Mouse (Mus musculus): ENCODE results near the gene Nop56. TPM values are rescaled to one million over a fixed set of nuclear protein-coding genes. Genes with fewer than 3 reads are reported as not detected.

Nop56 gene
- polyA plus RNA-seq, 1 experiment, result 146 TPM

DNA sequence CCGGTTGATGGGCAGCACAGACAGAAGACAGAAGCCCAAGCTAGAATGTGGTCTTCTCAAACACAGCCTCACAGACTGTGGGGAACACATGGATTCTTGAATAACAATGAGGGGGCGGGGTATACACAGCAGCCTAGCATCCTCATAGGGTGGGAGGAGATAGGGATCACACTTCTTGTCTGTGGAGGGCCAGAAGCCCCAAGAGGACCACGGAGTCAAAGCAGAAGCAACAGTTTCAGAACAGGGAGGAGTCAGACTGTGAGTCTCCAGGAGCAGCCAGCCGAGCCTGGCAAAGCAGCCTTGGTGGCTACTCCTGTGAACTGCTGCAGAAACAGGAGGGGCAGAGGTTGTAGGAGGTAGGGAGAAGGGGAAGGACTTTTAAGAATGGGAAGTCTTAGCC is 19.3 kb downstream of the Nop56 start:
- no peaks in the 10 kb centered on the region for H3K4me1 ChIP-seq (ENCODE audit: control insufficient read depth, insufficient read depth, low read length)
- no peak for TF ChIP-seq CTCF (IDR thresholded peaks at IDR 0.05; ENCODE audit: extremely low read depth, insufficient read depth, low read length)
- no peak for TF ChIP-seq POLR2A (IDR thresholded peaks at IDR 0.05; ENCODE audit: extremely low read depth, insufficient read depth, low read length)
- no peak overlapping the region for H3K4me3 ChIP-seq (ENCODE audit: insufficient read depth, low read length)
- no peak overlapping the region for H3K27ac ChIP-seq (ENCODE audit: insufficient read depth, low read length)

DNA sequence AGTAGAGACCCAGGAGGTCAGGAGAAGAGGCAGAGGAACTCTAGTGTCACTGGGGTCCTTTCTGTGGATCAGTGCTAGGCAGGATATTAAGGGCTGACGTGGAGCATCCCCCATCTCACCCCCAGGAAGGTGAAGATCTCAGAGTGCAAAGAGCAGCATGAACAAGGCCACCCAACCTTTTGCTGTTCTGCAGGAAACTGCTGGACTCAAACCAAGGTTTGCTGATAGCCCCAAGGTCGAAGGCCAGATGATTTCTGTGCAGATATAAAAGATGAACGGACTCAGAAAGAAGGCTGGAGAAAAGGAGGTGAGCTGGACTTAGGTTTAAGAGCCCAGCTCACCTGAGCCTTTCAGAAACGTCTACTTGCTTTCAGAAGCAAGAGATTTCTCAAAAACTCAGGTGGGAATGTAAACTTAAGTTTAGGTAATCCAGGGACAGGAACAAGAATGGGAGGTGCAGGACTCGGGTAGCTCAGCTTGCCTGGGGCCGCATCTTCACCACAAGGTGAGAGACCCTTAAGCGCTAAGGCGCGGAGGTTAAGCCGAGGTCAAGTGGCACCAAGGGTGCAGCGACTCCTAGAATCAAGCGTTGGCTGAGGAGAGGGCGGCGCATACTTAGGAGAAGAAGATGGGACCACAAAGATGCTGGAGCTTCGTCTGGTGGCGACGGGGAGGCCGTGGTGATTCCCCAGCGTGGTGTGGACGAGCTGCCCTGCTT is 20.1 kb downstream of the Nop56 start:
- TF ChIP-seq CTCF (IDR thresholded peaks at IDR 0.05; ENCODE audit: extremely low read depth, insufficient read depth, low read length) (no peak), POLR2A (IDR thresholded peaks at IDR 0.05; ENCODE audit: extremely low read depth, insufficient read depth, low read length) (no peak)
- Histone ChIP-seq H3K4me3 (ENCODE audit: insufficient read depth, low read length) (peak overlapping the region; percentile 51), H3K27ac (ENCODE audit: insufficient read depth, low read length) (no peak overlapping the region), H3K4me1 (ENCODE audit: control insufficient read depth, insufficient read depth, low read length) (no peaks in the 10 kb centered on the region)

DNA sequence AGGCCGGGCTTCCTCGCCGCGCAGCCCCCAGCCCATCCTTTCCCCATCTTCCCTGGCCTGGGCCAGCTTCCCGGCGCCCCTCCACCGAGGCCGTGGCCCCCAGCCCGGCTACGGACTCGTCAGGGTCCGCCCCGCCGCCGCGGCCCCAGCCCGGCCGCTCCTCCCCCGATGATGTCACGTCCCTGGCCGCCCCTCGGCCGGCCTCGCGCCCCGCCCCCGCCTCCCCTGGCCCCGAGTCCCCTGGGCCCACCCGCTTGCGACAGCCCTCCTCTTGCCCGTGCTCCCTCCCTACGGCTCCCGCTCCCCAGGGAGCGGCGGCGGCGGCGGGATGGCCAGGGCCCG is 20.7 kb downstream of the Nop56 start, which contains the start of gene Ebf4:
TSS of gene Ebf4 (plus strand) at position 234 of the 342 bp plus-strand sequence.
- TF ChIP-seq POLR2A (IDR thresholded peaks at IDR 0.05; ENCODE audit: extremely low read depth, insufficient read depth, low read length) (no peak), CTCF (IDR thresholded peaks at IDR 0.05; ENCODE audit: extremely low read depth, insufficient read depth, low read length) (no peak)

DNA sequence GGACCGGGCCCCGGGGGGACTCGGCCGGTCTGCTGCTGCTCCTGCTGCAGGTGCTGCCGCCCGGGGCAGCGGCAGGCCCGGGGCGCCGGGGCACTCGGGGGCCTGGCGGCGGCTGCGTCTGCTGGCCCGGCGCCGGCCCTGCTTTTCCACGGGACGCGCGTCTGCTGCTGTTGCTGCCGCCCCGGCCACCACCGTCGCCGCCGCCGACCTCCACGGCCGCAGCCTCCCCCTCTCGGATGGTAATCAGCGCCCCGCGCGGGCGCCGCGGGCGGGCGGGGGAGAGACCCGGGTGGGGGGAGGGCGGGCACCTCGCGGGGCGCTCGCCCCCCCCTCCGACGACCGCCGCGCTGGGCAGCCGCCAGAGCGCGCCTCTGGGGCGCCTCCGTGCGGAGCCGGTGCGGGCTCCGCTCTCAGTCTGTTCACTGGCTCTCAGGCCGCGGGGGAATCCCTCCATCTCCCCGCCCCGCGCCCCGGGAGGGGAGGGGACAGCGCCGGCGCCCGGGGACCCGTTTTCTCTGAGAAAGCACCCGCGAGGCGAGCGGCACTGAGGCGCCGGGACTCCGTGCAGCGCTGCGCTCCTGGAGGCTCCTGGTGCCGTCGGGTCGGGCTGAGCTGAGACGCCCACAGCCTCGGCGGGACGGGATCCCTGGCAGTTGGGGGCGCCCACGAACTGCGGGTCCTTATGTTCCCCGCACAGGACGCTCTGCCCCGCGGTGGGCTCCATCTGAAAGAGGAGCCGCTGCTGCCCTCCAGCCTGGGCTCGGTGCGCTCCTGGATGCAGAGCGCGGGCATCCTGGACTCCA is 21.3 kb downstream of the Nop56 start:
- Histone ChIP-seq H3K27ac (ENCODE audit: insufficient read depth, low read length) (no peak overlapping the region), H3K4me3 (ENCODE audit: insufficient read depth, low read length) (peak overlapping the region; percentile 51)
- TF ChIP-seq POLR2A (IDR thresholded peaks at IDR 0.05; ENCODE audit: extremely low read depth, insufficient read depth, low read length), result no peak
- no peak for TF ChIP-seq CTCF (IDR thresholded peaks at IDR 0.05; ENCODE audit: extremely low read depth, insufficient read depth, low read length)

More for the DNA sequence above, 20.7 kb downstream of the Nop56 start, which contains the start of gene Ebf4:
- Histone ChIP-seq H3K4me1 (ENCODE audit: control insufficient read depth, insufficient read depth, low read length) (no peaks in the 10 kb centered on the region), H3K27ac (ENCODE audit: insufficient read depth, low read length) (no peak within 1 kb of the TSS), H3K4me3 (ENCODE audit: insufficient read depth, low read length) (peak within 1 kb of the TSS; percentile 51)

DNA sequence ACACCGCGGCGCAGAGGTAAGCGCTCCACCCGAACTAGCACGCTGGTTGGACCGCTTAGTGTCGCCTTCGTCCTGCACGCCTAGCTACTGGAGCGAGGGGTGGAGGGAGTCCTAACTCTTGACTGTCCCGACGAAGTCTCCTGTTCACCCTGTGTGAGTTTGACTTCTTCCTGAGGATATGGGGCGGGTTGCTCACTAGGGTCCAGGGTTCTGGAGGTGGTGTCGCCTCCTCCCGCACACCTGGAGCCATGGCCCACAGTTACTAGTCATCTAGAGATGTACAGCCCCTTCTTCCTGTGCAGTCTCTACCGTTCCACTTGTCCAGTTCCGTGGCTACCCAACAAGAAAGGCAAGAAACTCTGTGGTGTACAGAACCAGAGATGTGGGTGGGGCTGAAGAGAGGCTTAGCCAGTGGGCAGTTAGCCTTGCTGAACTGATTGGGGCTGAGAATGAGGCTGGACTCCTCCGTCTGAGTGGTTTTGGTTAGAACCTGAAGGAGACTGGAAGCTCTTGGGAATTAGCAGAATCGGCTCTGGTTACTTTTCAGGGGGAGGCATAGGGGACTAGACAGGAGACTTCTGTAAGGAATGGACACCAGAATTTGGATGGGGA is 22.0 kb downstream of the Nop56 start:
- Histone ChIP-seq H3K4me3 (ENCODE audit: insufficient read depth, low read length) (peak overlapping the region; percentile 51), H3K4me1 (ENCODE audit: control insufficient read depth, insufficient read depth, low read length) (no peaks in the 10 kb centered on the region), H3K27ac (ENCODE audit: insufficient read depth, low read length) (no peak overlapping the region)
- TF ChIP-seq POLR2A (IDR thresholded peaks at IDR 0.05; ENCODE audit: extremely low read depth, insufficient read depth, low read length) (no peak), CTCF (IDR thresholded peaks at IDR 0.05; ENCODE audit: extremely low read depth, insufficient read depth, low read length) (no peak)

More for the DNA sequence above, 21.3 kb downstream of the Nop56 start:
- no peaks in the 10 kb centered on the region for H3K4me1 ChIP-seq (ENCODE audit: control insufficient read depth, insufficient read depth, low read length)

DNA sequence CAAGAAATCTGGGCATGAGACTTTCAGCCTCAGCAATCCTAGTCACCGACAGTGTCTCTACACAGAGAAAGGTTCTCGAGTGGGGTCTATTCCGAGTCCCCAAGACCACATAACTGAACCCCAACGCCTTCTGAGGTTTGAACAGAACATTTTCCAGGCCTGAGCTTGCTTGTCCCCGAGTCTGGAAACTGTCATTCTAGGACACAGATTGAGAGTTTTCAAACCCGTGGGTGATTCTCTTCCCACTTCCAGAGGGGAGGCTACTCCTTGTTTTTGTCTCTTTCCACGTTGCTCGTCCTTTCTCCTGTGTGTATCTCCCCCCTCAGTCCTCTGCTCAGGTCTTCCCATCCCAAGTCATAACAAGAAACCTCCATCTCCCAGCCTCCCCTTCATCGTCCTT is 23.4 kb downstream of the Nop56 start:
- Histone ChIP-seq H3K4me3 (ENCODE audit: insufficient read depth, low read length) (no peak overlapping the region), H3K4me1 (ENCODE audit: control insufficient read depth, insufficient read depth, low read length) (no peaks in the 10 kb centered on the region), H3K27ac (ENCODE audit: insufficient read depth, low read length) (no peak overlapping the region)
- TF ChIP-seq CTCF (IDR thresholded peaks at IDR 0.05; ENCODE audit: extremely low read depth, insufficient read depth, low read length) (no peak), POLR2A (IDR thresholded peaks at IDR 0.05; ENCODE audit: extremely low read depth, insufficient read depth, low read length) (no peak)

DNA sequence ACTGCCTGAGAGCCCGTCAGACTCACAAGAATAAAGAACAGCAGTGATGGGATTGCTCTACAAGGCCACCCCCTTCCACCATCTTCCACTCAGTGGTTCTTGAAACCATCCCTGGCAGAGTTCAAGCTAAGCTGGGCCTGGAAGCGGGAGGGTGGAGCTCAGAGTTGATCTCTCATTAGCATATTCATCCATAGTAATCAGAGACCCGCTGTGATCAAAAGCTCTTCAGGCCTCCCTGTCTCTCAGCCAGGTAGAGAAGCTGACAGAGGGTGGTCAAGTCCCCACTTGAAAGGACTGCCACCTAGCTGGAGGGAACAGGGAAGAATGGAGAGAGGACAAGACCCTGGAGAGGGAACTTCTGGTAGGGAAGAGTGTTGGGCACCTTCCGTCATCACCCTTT is 28.8 kb downstream of the Nop56 start:
- H3K27ac ChIP-seq (ENCODE audit: insufficient read depth, low read length), result no peak overlapping the region
- no peaks in the 10 kb centered on the region for H3K4me1 ChIP-seq (ENCODE audit: control insufficient read depth, insufficient read depth, low read length)
- TF ChIP-seq POLR2A (IDR thresholded peaks at IDR 0.05; ENCODE audit: extremely low read depth, insufficient read depth, low read length), result no peak
- TF ChIP-seq CTCF (IDR thresholded peaks at IDR 0.05; ENCODE audit: extremely low read depth, insufficient read depth, low read length), result no peak
- no peak overlapping the region for H3K4me3 ChIP-seq (ENCODE audit: insufficient read depth, low read length)

DNA sequence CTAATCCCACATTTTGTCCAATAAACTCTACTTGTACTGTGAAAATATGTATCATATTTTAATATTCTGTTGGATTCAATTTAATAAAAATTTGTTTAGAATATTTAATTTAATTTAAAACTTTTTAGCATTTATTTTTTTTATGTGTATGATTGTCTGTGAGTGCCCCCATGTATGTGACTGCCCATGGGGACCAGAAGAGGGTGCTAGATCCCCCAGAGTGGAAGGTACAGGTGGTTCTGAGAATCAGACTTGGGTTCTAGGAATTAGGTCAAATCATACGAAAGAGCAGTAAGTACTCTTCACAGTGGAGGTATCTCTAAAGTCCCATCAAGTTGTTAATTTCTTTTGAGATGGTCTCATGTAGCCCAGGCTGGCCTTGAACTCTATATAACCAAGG is 52.8 kb downstream of the Nop56 start:
- Histone ChIP-seq H3K4me1 (ENCODE audit: control insufficient read depth, insufficient read depth, low read length) (no peaks in the 10 kb centered on the region), H3K27ac (ENCODE audit: insufficient read depth, low read length) (no peak overlapping the region), H3K4me3 (ENCODE audit: insufficient read depth, low read length) (no peak overlapping the region)
- no peak for TF ChIP-seq POLR2A (IDR thresholded peaks at IDR 0.05; ENCODE audit: extremely low read depth, insufficient read depth, low read length)
- no peak for TF ChIP-seq CTCF (IDR thresholded peaks at IDR 0.05; ENCODE audit: extremely low read depth, insufficient read depth, low read length)

Other genes starting within 250 kb of the Nop56 start
- gene Tgm6, start 162.0 kb upstream of the Nop56 start, polyA plus RNA-seq (2012; rRNA removed), result 0.17 TPM in 2 replicates
- 131 and 133 TPM in 2 replicates for gene Snrpb, start 95.0 kb upstream of the Nop56 start, polyA plus RNA-seq (2012; rRNA removed)
- not detected in 2 replicates for gene Tmc2, start 79.2 kb upstream of the Nop56 start, polyA plus RNA-seq (2012; rRNA removed)
- gene Idh3b, start 10.1 kb downstream of the Nop56 start, polyA plus RNA-seq (2012; rRNA removed), result 353 and 375 TPM in 2 replicates
- gene Ebf4, start 20.7 kb downstream of the Nop56 start, polyA plus RNA-seq (2012; rRNA removed), result 13.0 and 16.1 TPM in 2 replicates
- 10.6 and 13.2 TPM in 2 replicates for gene Cpxm1, start 123.1 kb downstream of the Nop56 start, polyA plus RNA-seq (2012; rRNA removed)
- not detected in 2 replicates for gene Gm28372, start 130.8 kb downstream of the Nop56 start, polyA plus RNA-seq (2012; rRNA removed)
- not detected in 2 replicates for gene 1700020A23Rik, start 130.8 kb downstream of the Nop56 start, polyA plus RNA-seq (2012; rRNA removed)
- not detected in 2 replicates for gene Tmem239, start 132.0 kb downstream of the Nop56 start, polyA plus RNA-seq (2012; rRNA removed)
- 101 and 118 TPM in 2 replicates for gene Vps16, start 149.9 kb downstream of the Nop56 start, polyA plus RNA-seq (2012; rRNA removed)
- 24.6 and 27.9 TPM in 2 replicates for gene Pced1a, start 150.3 kb downstream of the Nop56 start, polyA plus RNA-seq (2012; rRNA removed)
- gene Ptpra, start 175.8 kb downstream of the Nop56 start, polyA plus RNA-seq (2012; rRNA removed), result 156 and 166 TPM in 2 replicates

Measured in cortical plate, adult 2 months (tissue).